Mouse (Mus musculus) G1E-ER4 (cell line): ENCODE measurements around the gene Sdsl. TPM values are rescaled to one million over a fixed set of nuclear protein-coding genes. Genes with fewer than 3 reads are reported as not detected.

Experiments
- GATA1 ChIP-seq: IDR thresholded peaks from one replicate; pipeline ENCODE4 v1.8.0; 2012; ENCODE audit warnings: low read length, inconsistent platforms
- polyA plus RNA-seq: library from polyadenylated mRNA; stranded (reverse); fragments of >175 nt; gene quantifications from 2 replicates; pipeline ENCODE4 v1.2.3, GENCODE M21; 2012

Gene Sdsl
- polyA plus RNA-seq, result 0.06 and 0.29 TPM in 2 replicates

DNA sequence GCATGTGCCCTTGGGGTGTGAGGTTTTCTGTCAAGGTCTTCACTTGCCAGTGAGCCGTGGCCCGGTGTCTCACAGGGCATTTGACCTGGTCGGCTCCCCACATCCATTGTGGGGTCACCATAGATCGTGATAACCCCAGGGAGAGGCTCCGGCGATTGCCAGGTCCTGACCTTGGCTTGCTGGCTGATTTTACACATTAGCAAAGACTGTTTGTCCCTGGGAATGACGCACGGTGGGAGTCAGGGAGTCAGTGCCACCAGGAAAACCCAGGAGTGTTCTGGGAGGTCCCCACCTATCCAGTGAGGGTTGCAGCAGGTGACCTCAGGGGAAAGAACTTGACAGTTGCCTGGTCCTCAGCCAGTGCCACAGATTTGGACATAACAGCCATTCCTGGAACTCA lies at the start of gene Sdsl:
Sdsl (minus strand) TSS at position 41 of the 400 bp plus-strand sequence.
- no peak for TF ChIP-seq GATA1

GRCm38 (mm10) chr5:120517552-120517951 lies 44.9 kb upstream of the Sdsl start:
- TF ChIP-seq GATA1, result no peak

- no peak for TF ChIP-seq GATA1
These were observed 43.8 kb upstream of the Sdsl start for GRCm38 (mm10) chr5:120516221-120516984.

GRCm38 (mm10) chr5:120515451-120515850 lies 42.8 kb upstream of the Sdsl start:
- no peak for TF ChIP-seq GATA1

DNA sequence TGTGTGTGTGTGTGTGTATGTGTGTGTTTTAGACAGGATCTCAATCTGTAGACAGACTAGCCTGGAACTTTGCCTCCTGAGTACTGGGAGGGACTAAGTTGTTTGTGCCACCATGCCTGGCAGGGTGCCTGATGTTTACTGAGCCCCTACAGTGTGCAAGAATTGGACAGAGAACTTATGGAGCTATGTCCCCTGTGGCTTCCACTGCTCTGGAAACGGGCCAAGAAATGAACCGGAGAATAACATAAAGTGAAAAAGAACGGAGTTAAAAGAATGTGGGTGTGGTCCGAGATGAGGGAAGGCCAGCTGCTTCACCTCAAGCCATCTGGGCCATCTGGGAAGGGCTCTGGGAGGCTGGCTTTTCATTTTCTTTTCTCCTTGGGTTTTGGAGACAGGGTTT lies 42.1 kb upstream of the Sdsl start:
- no peak for TF ChIP-seq GATA1

GRCm38 (mm10) chr5:120514031-120514677 lies 41.5 kb upstream of the Sdsl start:
- no peak for TF ChIP-seq GATA1

DNA sequence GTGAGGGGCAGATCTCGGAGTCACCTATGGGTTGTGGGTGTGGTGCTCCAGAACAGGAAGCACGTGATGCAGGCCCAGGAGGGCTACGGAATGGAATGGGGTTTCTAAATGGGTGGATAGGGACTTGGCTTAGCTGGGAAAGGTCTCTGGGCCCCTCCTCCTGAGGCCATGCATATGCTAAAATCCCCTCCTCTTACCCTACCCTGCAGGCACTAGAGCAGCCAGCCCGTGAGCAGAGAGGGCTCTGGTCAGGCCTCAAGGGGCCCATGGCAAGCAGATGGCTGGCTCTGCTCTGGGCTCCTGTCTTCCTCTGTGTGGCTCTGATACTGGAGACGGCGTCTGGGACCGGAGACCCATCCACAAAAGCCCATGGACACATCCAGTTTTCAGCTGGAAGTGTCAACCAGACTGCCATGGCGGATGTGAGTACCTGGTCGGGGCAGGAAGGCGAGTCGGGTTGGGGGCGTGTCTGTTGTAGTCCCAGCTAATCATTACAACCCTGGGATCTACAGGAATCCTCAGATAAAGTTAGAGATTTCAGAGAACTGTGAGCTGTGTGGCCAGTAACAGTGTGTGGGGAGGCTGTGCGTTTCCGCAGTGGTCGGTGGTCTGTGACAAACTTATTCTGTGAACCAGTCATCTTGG lies 40.4 kb upstream of the Sdsl start:
- TF ChIP-seq GATA1, result no peak

DNA sequence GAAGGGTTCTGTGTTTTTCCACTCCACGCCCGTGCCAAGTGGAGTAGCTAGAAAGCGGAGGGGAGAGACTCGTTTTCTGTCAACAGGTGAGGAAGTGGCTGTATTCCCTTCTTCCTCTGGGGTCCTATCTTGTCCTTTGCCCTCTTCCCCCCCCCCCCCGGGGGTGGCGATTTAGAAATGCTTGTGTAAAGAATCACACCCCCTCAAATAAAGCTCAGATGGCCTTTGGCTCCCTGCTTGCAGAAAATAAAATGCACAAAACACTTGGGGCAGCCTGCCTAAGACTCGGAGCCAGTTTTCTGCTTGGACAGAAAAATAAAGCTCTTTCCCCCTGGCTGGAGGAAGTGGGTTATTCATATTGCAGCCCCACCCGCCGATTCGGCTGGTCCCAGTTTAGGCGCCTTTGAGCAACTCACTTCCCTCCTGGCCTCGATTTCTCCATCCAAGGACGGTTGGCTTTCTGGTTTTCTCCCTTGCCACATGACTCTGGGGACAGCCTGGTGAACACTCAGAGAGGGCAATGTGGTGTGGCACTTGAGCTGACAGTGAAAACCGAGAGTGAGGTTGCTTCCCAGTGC lies 39.1 kb upstream of the Sdsl start:
- TF ChIP-seq GATA1, result no peak

DNA sequence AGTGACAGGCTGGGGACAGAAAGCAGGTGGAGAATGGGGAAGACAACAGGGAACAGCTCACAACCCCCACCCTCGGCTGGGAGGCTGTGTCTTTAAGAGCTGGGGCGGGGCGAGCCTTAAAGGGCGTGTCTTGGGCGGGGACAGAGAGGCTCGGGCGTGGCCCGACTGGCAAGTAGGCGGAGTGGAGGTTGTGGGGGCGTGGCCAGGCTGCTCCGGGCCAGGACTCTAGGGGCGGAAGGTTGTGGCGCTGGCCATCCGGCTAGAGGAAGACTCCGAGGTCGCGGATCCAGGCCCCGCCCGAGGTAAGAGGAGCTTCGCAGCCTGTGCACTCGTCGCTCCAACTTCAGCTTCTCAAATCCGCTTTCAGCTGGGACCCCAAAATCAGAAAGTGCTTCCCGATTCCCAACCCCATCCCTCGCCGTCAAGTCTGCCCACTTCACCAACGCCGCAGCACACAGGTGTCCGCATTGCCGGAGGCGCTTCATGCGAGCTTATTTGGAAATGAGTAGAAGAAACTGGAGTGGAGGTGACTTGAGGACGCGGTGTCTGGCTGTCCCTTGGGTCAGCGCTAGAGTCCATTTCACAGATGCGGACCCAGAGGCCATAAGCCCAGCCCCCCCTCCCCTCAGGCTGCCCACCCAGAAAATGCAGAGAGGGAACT lies 38.5 kb upstream of the Sdsl start, which contains the start of gene Slc8b1:
Slc8b1 (plus strand) TSS at position 187 of the 661 bp plus-strand sequence.
- TF ChIP-seq GATA1, result no peak

GRCm38 (mm10) chr5:120507311-120507710 lies 34.7 kb upstream of the Sdsl start:
- TF ChIP-seq GATA1, result no peak

DNA sequence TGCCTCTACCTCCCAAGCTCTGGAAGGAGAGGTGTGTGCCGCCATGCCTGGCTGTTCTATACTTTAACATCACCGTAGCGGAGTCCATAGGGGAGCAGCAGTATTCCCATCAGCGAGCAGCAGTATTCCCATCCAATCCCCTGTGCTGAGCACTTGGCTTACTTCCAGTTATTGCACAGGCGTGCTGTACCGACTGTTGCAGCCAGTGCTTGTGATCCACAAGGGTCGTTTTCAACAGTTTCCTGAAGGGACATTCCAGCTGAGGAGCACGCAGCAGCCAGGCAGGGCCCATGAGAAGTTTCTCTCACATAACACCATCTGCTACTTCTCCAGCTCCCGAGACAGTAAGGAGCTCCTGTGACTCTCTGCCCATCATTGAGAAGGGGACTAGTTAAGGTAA lies 33.9 kb upstream of the Sdsl start:
- TF ChIP-seq GATA1, result no peak

- TF ChIP-seq GATA1, result no peak
These were observed 33.2 kb upstream of the Sdsl start for GRCm38 (mm10) chr5:120505781-120506180.

DNA sequence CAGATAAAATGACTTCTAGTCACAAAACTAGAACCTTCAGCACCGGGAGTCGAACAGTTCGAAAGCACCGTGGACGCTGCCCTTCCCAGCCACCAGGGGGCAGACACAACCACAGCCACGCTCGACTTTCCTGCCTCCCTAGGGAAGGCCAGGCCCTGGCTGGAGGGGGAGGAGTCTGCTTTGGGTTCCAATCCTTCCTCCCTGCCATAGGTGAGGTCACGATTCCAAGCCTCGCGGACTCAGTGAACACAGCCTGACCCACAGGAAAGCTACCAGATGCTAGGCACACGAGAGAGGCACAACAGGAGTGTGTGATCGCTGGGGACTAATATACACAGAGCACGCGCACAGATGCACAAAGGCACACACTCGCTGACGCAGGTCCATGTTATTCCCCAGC lies 32.8 kb upstream of the Sdsl start:
- TF ChIP-seq GATA1, result no peak

DNA sequence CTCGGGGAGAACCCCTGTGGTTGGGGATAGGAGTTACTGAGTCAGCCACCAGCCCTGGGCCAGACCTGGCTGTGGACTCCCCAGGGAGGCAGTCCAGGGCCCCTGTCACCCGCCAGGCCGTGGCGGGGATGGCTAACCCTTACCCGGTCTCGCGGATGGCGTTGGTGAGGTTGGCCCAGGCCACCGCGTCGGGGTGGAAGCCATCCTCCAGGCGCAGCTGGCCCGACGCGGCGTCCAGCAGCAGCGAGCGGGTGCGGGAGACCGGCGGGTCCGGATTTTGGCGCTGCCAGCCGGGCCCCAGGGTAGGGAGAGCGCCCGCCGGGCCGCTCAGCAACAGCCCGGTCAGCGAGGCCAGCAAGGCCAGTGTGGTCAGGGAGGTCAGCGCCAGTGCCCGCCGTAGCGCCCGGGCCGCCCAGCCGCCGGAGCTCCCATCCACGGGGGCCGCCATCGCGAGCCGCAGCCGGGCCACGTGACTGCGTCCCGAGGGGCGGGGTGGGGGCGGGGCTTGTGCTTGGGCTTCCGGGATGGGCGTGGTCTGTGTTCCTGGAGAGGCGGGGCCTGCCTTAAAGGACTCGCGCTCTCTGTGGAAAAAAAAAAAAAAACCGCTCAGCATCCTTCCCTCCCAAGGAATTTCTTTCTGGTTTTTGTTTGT lies 30.7 kb upstream of the Sdsl start, which contains the start of gene Plbd2:
Plbd2 (minus strand) TSS at position 482 of the 652 bp plus-strand sequence.
- TF ChIP-seq GATA1, result no peak

DNA sequence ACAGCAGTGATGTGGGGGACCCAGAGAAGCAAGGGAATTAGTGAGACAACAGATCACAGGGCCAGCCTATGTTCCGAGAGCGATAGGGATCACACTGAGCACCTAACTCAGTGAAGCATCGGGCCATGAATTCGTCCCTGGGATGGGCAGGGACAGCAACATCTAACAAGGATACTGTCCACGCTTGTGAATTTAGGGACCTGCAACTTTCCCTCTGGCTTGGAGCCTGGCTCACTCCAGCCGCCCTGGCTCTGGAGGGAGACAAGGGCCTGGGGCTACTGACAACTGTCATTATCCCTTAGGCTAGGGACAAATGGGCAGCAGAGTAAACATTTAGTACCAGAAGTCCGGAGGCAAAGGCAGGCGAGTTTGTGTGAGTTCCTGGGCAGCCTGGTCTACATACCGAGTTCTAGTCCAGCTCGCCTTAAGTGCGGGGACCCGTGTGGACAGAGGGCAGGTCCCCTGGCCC lies 30.1 kb upstream of the Sdsl start:
- no peak for TF ChIP-seq GATA1
